Mouse (Mus musculus): Measurements from ENCODE around the gene Ercc2. TPM values are rescaled to one million over a fixed set of nuclear protein-coding genes. Genes with fewer than 3 reads are reported as not detected.

Gene Ercc2
- polyA plus RNA-seq, 1 experiment from 2014 or later = 11.9 TPM

DNA sequence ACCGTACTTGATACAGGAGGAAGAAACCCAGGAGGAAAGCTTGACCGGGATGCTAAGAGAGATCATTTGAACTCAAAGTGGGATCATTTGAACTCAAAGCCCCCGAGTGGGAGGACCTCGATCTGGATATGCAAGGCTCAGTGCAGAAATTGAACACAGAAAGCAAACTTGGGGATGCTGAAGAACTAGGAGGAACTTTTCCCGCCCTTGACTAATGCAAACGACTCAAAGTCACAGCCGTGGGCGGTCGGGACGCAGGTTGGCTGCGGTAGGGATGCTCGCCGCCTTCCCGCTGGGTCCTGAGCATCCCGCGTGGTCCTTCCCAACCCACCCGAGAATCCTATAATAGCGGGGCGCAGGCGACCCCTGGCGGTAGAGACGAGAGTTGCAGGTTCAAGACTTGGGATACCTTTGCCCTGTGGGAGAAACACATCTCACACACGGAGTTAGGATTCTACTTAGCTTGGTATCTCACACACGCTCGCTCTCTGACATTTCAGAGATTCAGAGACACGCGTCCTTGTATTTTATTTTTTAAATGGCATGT, 39.3 kb upstream of the Ercc2 start:
- 0 out of 2 replicates have a peak, but pooled peaks have one; percentile 9 for ATAC-seq (ENCODE audit: low FRiP score, low TSS enrichment)
- H3K4me1 ChIP-seq (ENCODE audit: control insufficient read depth, insufficient read depth, low read length) = peaks cover 19% of the 10 kb centered on the region
- WGBS = under 1% methylated on average over 27 of the region's 27 CpGs
- no peaks in the 10 kb centered on the region for H3K9me3 ChIP-seq (ENCODE audit: control insufficient read depth, low read length)
- H3K27me3 ChIP-seq (ENCODE audit: control insufficient read depth, insufficient read depth, low read length) = peaks cover 8% of the 10 kb centered on the region; the same call in 1 of the 2 replicates
- peak overlapping the region; percentile 52 for H3K9ac ChIP-seq (ENCODE audit: low read depth, low read length)
- H3K27ac ChIP-seq (ENCODE audit: low read depth, low read length) = no peak overlapping the region
- peak overlapping the region; percentile 50 for H3K4me3 ChIP-seq (ENCODE audit: low read length)
- no peaks in the 10 kb centered on the region; the same call in 1 of the 2 replicates for H3K36me3 ChIP-seq (ENCODE audit: control insufficient read depth, insufficient read depth, low read length)
- peak overlapping the region; percentile 97 for H3K4me2 ChIP-seq (replicated peaks; ENCODE audit: low read depth, low read length)

DNA sequence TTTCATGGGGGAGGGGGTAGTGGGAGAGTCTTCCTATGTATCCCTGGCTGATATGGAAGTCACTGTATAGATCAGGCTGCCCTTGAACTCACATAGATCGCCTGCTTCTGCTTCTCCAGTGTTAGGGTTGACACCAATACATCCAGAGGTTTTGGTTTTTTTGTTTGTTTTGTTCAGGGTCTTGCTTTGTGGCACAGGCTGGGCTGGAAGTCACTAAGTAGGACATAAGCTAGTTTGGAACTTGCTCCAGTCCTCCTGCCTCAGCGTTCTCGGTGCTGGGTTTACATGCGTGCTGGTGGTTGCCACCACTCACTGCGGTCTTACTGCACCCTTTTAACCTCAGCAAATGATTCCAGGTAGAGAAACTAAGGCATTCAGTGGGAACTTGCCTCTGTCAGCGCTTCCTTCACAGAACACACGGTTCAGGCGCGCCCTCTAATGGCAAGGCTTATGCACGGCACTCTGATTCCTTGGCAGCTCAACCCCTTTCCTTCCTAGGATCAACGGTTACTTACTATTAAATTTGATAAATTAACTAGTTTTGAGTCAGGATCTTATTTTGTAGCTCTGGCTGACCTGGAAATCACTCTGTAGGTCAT, 38.5 kb upstream of the Ercc2 start:
- Histone ChIP-seq H3K4me2 (replicated peaks; ENCODE audit: low read depth, low read length) (peak overlapping the region; percentile 1; the same call in 1 of the 2 replicates), H3K36me3 (ENCODE audit: control insufficient read depth, insufficient read depth, low read length) (peaks cover 4% of the 10 kb centered on the region), H3K4me1 (ENCODE audit: control insufficient read depth, insufficient read depth, low read length) (peaks cover 19% of the 10 kb centered on the region), H3K9ac (ENCODE audit: low read depth, low read length) (no peak overlapping the region), H3K4me3 (ENCODE audit: low read length) (no peak overlapping the region), H3K9me3 (ENCODE audit: control insufficient read depth, low read length) (no peaks in the 10 kb centered on the region), H3K27me3 (ENCODE audit: control insufficient read depth, insufficient read depth, low read length) (peaks cover 8% of the 10 kb centered on the region; the same call in 1 of the 2 replicates), H3K27ac (ENCODE audit: low read depth, low read length) (no peak overlapping the region)
- WGBS = 1% methylated on average over 11 of the region's 11 CpGs
- no peak for ATAC-seq (ENCODE audit: low FRiP score, low TSS enrichment)

DNA sequence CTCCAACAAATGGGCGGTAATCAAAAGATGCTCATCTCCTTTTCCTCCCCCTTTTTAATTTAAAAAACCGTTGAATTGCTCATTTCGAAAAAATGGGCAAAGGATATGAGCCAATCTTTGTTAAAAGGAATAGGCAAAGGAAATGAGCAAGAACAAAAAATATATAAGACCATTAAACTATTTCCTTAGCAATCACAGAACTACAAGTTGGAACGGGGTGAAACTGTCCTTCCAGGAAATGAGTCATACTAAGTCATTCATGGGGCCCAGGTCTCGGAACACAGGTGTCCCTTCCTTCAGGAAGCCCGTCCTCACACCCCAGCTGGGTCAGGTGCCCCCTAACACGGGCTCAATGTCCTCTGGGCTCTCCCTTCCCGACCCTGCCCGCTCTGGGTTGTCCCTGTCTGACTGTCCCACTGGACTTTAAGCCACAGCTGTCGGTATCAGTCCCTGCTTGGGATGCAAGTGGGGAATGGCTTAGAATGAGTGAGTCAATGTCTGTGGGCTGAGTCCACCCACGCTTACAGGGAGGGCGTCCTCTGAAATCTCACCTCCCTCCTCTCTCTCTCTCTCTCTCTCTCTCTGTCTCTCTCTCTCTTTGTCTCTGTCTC, 37.5 kb upstream of the Ercc2 start, which contains the start of gene Ercc1:
Ercc1 (plus strand) TSS at position 542 of the 611 bp plus-strand sequence.
- H3K9me3 ChIP-seq (ENCODE audit: control insufficient read depth, low read length) = no peaks in the 10 kb centered on the region
- H3K27ac ChIP-seq (ENCODE audit: low read depth, low read length) = peak within 1 kb of the TSS; percentile 92
- H3K36me3 ChIP-seq (ENCODE audit: control insufficient read depth, insufficient read depth, low read length) = peaks cover 12% of the 10 kb centered on the region
- H3K4me3 ChIP-seq (ENCODE audit: low read length) = peak within 1 kb of the TSS; percentile 76
- 24% methylated on average over 12 of the region's 12 CpGs for WGBS
- H3K9ac ChIP-seq (ENCODE audit: low read depth, low read length) = peak within 1 kb of the TSS; percentile 69
- no peak for ATAC-seq (ENCODE audit: low FRiP score, low TSS enrichment)
- peaks cover 8% of the 10 kb centered on the region; the same call in 1 of the 2 replicates for H3K27me3 ChIP-seq (ENCODE audit: control insufficient read depth, insufficient read depth, low read length)
- H3K4me2 ChIP-seq (replicated peaks; ENCODE audit: low read depth, low read length) = peak within 1 kb of the TSS; percentile 84
- H3K4me1 ChIP-seq (ENCODE audit: control insufficient read depth, insufficient read depth, low read length) = peaks cover 19% of the 10 kb centered on the region

DNA sequence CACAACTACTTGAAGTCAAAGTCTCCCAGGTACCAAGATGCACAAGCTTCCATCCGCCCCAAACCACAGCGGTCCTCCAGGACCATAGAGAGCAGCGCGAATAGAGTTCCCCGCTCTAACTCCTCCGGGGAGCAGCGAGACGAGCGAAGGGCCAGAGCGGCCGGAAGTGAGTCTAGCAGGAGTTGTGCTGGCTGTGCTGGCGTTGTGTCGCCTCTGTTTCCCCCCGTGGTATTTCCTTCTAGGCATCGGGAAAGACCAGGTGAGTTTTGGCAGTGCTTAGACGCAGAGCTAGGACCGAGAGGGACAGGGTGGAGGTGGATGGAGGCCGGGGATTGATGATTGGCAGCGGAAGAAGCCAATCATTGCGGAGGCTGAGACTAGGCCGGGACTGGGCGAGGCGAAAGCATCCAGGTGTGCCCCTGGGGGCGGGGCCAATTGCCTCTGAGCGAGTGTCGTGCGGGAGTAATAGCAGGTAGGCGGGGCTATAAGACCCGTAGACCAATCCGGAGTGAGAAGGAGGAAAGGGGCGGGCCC, 36.8 kb upstream of the Ercc2 start:
- peak overlapping the region; percentile 84 for H3K4me2 ChIP-seq (replicated peaks; ENCODE audit: low read depth, low read length)
- H3K27ac ChIP-seq (ENCODE audit: low read depth, low read length) = peak overlapping the region; percentile 92
- H3K4me3 ChIP-seq (ENCODE audit: low read length) = peak overlapping the region; percentile 76
- H3K27me3 ChIP-seq (ENCODE audit: control insufficient read depth, insufficient read depth, low read length) = peaks cover 8% of the 10 kb centered on the region; the same call in 1 of the 2 replicates
- WGBS = under 1% methylated on average over 31 of the region's 31 CpGs
- H3K36me3 ChIP-seq (ENCODE audit: control insufficient read depth, insufficient read depth, low read length) = peaks cover 15% of the 10 kb centered on the region
- no peaks in the 10 kb centered on the region for H3K9me3 ChIP-seq (ENCODE audit: control insufficient read depth, low read length)
- peaks cover 22% of the 10 kb centered on the region for H3K4me1 ChIP-seq (ENCODE audit: control insufficient read depth, insufficient read depth, low read length)
- ATAC-seq (ENCODE audit: low FRiP score, low TSS enrichment) = peak; percentile 94
- peak overlapping the region; percentile 69 for H3K9ac ChIP-seq (ENCODE audit: low read depth, low read length)

DNA sequence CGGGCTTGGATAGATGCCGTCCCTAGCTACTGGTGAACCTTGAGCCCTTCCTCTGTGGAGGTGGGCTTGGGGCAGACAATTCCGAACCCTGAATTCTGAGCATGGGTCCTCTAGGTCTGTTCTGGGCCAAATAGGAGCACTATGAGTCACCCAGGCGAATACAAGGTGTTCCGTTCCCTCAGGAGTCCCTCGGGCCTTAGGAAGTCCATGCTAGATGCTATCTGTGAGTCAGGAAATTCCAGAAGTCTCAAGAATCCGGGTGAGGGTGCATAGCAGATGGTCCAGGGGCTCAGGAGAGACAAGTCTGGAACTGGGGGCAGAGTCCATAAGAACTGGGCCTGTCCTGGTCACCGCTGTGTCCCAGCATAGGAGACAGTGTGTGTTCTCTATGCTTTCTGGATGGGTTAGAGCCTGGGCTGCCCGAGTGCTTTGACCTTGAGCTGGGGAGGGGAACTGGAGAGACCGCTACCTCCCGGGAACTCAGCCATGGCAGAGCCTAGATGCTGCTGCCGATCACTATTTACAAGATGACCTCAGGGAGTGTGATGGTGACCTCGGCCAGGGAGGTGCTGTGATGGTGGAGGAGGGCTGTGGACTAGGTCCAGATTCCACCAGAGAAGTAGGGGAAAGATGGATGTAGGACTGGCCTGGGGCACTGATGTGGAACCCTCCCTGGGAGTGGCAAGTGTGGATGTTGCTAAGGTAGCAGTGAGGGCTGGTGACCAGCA, 32.5 kb upstream of the Ercc2 start:
- H3K27ac ChIP-seq (ENCODE audit: low read depth, low read length) = no peak overlapping the region
- no peak overlapping the region for H3K9ac ChIP-seq (ENCODE audit: low read depth, low read length)
- peaks cover 47% of the 10 kb centered on the region for H3K36me3 ChIP-seq (ENCODE audit: control insufficient read depth, insufficient read depth, low read length)
- H3K9me3 ChIP-seq (ENCODE audit: control insufficient read depth, low read length) = no peaks in the 10 kb centered on the region
- no peak overlapping the region for H3K4me3 ChIP-seq (ENCODE audit: low read length)
- ATAC-seq (ENCODE audit: low FRiP score, low TSS enrichment) = no peak
- H3K4me2 ChIP-seq (replicated peaks; ENCODE audit: low read depth, low read length) = no peak overlapping the region; the same call in 1 of the 2 replicates
- peaks cover 14% of the 10 kb centered on the region for H3K4me1 ChIP-seq (ENCODE audit: control insufficient read depth, insufficient read depth, low read length)
- WGBS = 79% methylated on average over 13 of the region's 13 CpGs
- H3K27me3 ChIP-seq (ENCODE audit: control insufficient read depth, insufficient read depth, low read length) = no peaks in the 10 kb centered on the region

DNA sequence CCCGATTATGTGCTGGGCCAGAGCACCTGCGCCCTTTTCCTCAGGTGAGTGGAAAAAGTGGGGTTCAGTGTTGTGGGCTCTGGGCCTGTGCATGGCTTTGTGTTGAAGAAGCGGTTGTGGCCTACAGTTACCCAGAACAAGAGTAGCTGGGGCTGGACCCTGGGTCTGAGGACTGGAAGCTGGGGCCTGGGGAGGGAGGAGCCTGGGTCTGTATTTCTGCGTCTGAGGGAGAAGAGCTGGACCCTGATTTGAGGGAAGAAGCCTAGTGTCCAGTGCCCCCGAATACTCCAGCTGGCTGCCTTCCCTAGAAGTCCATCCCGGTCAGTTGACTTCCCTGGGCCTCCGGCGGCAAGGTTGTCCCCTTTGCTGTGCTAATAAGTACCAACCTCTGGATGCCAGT, 31.6 kb upstream of the Ercc2 start:
- no peaks in the 10 kb centered on the region for H3K27me3 ChIP-seq (ENCODE audit: control insufficient read depth, insufficient read depth, low read length)
- 92% methylated on average over 8 of the region's 8 CpGs for WGBS
- H3K9me3 ChIP-seq (ENCODE audit: control insufficient read depth, low read length) = no peaks in the 10 kb centered on the region
- no peak overlapping the region for H3K4me3 ChIP-seq (ENCODE audit: low read length)
- ATAC-seq (ENCODE audit: low FRiP score, low TSS enrichment) = no peak
- no peak overlapping the region for H3K4me2 ChIP-seq (replicated peaks; ENCODE audit: low read depth, low read length)
- no peak overlapping the region for H3K9ac ChIP-seq (ENCODE audit: low read depth, low read length)
- H3K4me1 ChIP-seq (ENCODE audit: control insufficient read depth, insufficient read depth, low read length) = peaks cover 11% of the 10 kb centered on the region
- peaks cover 56% of the 10 kb centered on the region for H3K36me3 ChIP-seq (ENCODE audit: control insufficient read depth, insufficient read depth, low read length)
- no peak overlapping the region for H3K27ac ChIP-seq (ENCODE audit: low read depth, low read length)

DNA sequence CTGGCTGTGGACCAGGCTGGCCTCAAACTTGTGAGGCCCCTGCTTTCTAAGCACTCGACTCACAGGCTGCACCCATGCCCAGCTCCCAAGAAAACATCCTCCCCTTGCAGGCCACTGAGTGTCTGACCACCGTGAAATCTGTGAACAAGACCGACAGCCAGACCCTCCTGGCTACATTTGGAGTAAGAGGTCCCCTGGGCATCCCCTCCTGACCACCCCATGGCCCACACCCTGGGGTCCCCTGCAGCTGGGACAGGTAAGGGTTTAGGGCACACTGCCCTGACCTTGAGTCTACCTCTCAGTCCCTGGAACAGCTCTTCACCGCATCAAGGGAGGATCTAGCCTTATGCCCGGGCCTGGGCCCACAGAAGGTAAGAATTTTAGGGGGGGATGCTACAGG, 26.8 kb upstream of the Ercc2 start:
- no peak for ATAC-seq (ENCODE audit: low FRiP score, low TSS enrichment)
- H3K27ac ChIP-seq (ENCODE audit: low read depth, low read length) = no peak overlapping the region

DNA sequence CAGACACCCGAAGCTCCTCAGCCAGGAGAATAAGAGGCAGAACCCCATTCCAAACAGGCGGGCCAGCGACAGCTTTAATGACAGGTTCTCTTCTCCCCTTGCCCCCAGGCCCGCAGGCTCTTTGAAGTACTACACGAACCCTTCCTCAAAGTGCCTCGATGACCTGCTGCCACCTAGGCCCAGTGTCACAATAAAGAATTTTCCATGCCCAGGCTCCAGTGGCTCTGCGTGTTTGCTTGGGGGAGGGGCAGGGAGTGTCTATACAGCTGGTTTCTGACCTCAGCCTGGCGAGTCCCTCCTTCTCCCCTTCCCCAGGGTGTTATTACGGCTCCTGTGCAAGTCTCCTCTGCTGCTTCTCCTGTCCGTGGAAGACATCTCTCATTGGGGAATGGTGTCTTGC, 25.5 kb upstream of the Ercc2 start:
- WGBS = 60% methylated on average over 10 of the region's 10 CpGs
- Histone ChIP-seq H3K4me2 (replicated peaks; ENCODE audit: low read depth, low read length) (no peak overlapping the region), H3K4me1 (ENCODE audit: control insufficient read depth, insufficient read depth, low read length) (0 out of 2 replicates have a peak, but pooled peaks cover 4% of the 10 kb centered on the region), H3K36me3 (ENCODE audit: control insufficient read depth, insufficient read depth, low read length) (peaks cover 51% of the 10 kb centered on the region), H3K27me3 (ENCODE audit: control insufficient read depth, insufficient read depth, low read length) (no peaks in the 10 kb centered on the region), H3K27ac (ENCODE audit: low read depth, low read length) (no peak overlapping the region), H3K4me3 (ENCODE audit: low read length) (no peak overlapping the region), H3K9ac (ENCODE audit: low read depth, low read length) (no peak overlapping the region), H3K9me3 (ENCODE audit: control insufficient read depth, low read length) (no peaks in the 10 kb centered on the region)
- ATAC-seq (ENCODE audit: low FRiP score, low TSS enrichment) = no peak

More for the DNA sequence above, 26.8 kb upstream of the Ercc2 start:
- no peaks in the 10 kb centered on the region for H3K9me3 ChIP-seq (ENCODE audit: control insufficient read depth, low read length)
- H3K4me3 ChIP-seq (ENCODE audit: low read length) = no peak overlapping the region
- no peak overlapping the region for H3K9ac ChIP-seq (ENCODE audit: low read depth, low read length)
- H3K36me3 ChIP-seq (ENCODE audit: control insufficient read depth, insufficient read depth, low read length) = peaks cover 61% of the 10 kb centered on the region
- H3K4me2 ChIP-seq (replicated peaks; ENCODE audit: low read depth, low read length) = no peak overlapping the region
- H3K4me1 ChIP-seq (ENCODE audit: control insufficient read depth, insufficient read depth, low read length) = no peaks in the 10 kb centered on the region
- no peaks in the 10 kb centered on the region for H3K27me3 ChIP-seq (ENCODE audit: control insufficient read depth, insufficient read depth, low read length)
- WGBS = 84% methylated on average over 5 of the region's 5 CpGs

Data from kidney, embryonic 14.5 days (tissue).